Comparison of ENCODE assay signal across 8 mouse cellular contexts in genomic region chr9:49055333-49056205, GRCm38 (mm10). TPM values are rescaled to one million over a fixed set of nuclear protein-coding genes. Genes with fewer than 3 reads are reported as not detected.
DNase-seq lines count a peak whose midpoint lies in the region; ATAC-seq lines count a peak whose summit lies in the region.

TSS of gene Zw10 (plus strand) at chr9:49055613.

- peak within 1 kb of the TSS; percentile 94 for H3K9ac ChIP-seq in heart, embryonic 13.5 days
- peak within 1 kb of the TSS; percentile 86 for H3K9ac ChIP-seq in liver, embryonic 12.5 days
- H3K9ac ChIP-seq in stomach, embryonic 15.5 days, result peak within 1 kb of the TSS; percentile 64; the same call in 1 of the 2 replicates

- H3K27me3 ChIP-seq in heart, embryonic 13.5 days (replicated peaks), result no peaks in the 10 kb centered on the region
- no peaks in the 10 kb centered on the region for H3K27me3 ChIP-seq in liver, embryonic 12.5 days (replicated peaks)
- no peaks in the 10 kb centered on the region for H3K27me3 ChIP-seq in stomach, embryonic 15.5 days (replicated peaks)

- H3K9me3 ChIP-seq in heart, embryonic 13.5 days, result no peaks in the 10 kb centered on the region
- no peaks in the 10 kb centered on the region for H3K9me3 ChIP-seq in liver, embryonic 12.5 days (replicated peaks)
- H3K9me3 ChIP-seq in stomach, embryonic 15.5 days, result no peaks in the 10 kb centered on the region

- H3K27ac ChIP-seq in brown adipose tissue, adult 24 weeks (replicated peaks; ENCODE audit: low read depth, low read length), result peak within 1 kb of the TSS; percentile 29
- peak within 1 kb of the TSS; percentile 73 for H3K27ac ChIP-seq in heart, embryonic 13.5 days (replicated peaks)
- H3K27ac ChIP-seq in liver, embryonic 12.5 days, result peak within 1 kb of the TSS; percentile 76
- H3K27ac ChIP-seq in stomach, embryonic 15.5 days, result peak within 1 kb of the TSS; percentile 63

- peaks cover 27% of the 10 kb centered on the region for H3K36me3 ChIP-seq in heart, embryonic 13.5 days
- H3K36me3 ChIP-seq in liver, embryonic 12.5 days, result peaks cover 26% of the 10 kb centered on the region
- peaks cover 2% of the 10 kb centered on the region; the same call in 1 of the 2 replicates for H3K36me3 ChIP-seq in stomach, embryonic 15.5 days

- DNase-seq in CD4-positive, CD25-positive, alpha-beta regulatory T cell, adult 2 months (ENCODE audit: low read depth, low spot score), result peak; percentile 95
- DNase-seq in fat pad, adult 2 months (ENCODE audit: extremely low read depth, low read depth, low spot score), result peak; percentile 40
- peak; percentile 96 for DNase-seq in kidney, postnatal 10 days
- peak; percentile 85 to 88 for DNase-seq in natural killer cell, adult 2 months (ENCODE audit: low spot score in 2 of 2)

- peak; percentile 92 for ATAC-seq in heart, embryonic 13.5 days (ENCODE audit: extremely low read depth, insufficient number of reproducible peaks, low FRiP score, low TSS enrichment)
- peak; percentile 99 for ATAC-seq in liver, embryonic 12.5 days
- peak; percentile 99 for ATAC-seq in stomach, embryonic 15.5 days (ENCODE audit: insufficient read depth, low FRiP score, low read depth)

- H3K4me3 ChIP-seq in brown adipose tissue, adult 24 weeks (ENCODE audit: insufficient read depth, low read depth, low read length), result peak within 1 kb of the TSS; percentile 76
- H3K4me3 ChIP-seq in heart, embryonic 13.5 days, result peak within 1 kb of the TSS; percentile 93
- peak within 1 kb of the TSS; percentile 91 for H3K4me3 ChIP-seq in liver, embryonic 12.5 days
- H3K4me3 ChIP-seq in stomach, embryonic 15.5 days (replicated peaks), result peak within 1 kb of the TSS; percentile 78

- H3K4me1 ChIP-seq in brown adipose tissue, adult 24 weeks (ENCODE audit: control insufficient read depth, insufficient read depth, insufficient read length, low read length), result no peaks in the 10 kb centered on the region
- peaks cover 29% of the 10 kb centered on the region for H3K4me1 ChIP-seq in heart, embryonic 13.5 days
- peaks cover 20% of the 10 kb centered on the region for H3K4me1 ChIP-seq in liver, embryonic 12.5 days
- peaks cover 3% of the 10 kb centered on the region; the same call in 1 of the 2 replicates for H3K4me1 ChIP-seq in stomach, embryonic 15.5 days

- H3K4me2 ChIP-seq in heart, embryonic 13.5 days, result peak within 1 kb of the TSS; percentile 73
- peak within 1 kb of the TSS; percentile 73 for H3K4me2 ChIP-seq in liver, embryonic 12.5 days
- peak within 1 kb of the TSS; percentile 55 for H3K4me2 ChIP-seq in stomach, embryonic 15.5 days

- under 1% methylated on average over 53 of the region's 53 CpGs for WGBS in heart, embryonic 13.5 days
- WGBS in liver, embryonic 12.5 days (ENCODE audit: insufficient replicate concordance), result under 1% methylated on average over 53 of the region's 53 CpGs
- WGBS in stomach, embryonic 15.5 days, result under 1% methylated on average over 53 of the region's 53 CpGs

RNA-seq across cellular contexts. Expression of gene Zw10, which starts in this region (rescaled TPM):
- polyA plus RNA-seq in brown adipose tissue, adult 24 weeks (2012; ENCODE audit: insufficient read depth, insufficient read length, missing spikeins), result 3.8 and 5.7 TPM in 2 replicates
- 22.6 and 23.5 TPM in 2 replicates for polyA plus RNA-seq in heart, embryonic 13.5 days (2015; fragmentation: Nextera tagmentation; extraction: Ambion mirVana)
- 32.7 and 32.8 TPM in 2 replicates for polyA plus RNA-seq in liver, embryonic 12.5 days (2016; fragmentation: Nextera tagmentation; extraction: Ambion mirVana)
- 33.1 and 33.3 TPM in 2 replicates for polyA plus RNA-seq in stomach, embryonic 15.5 days (2015; fragmentation: Nextera tagmentation; extraction: Ambion mirVana)

Comparison
In these comparisons a context has a peak if more than half of its experiments do, and no peak if none do; other contexts are left out.
1. Peak in every context shown above with its lines: DNase-seq, ATAC-seq, H3K4me3 ChIP-seq and H3K27ac ChIP-seq.
2. DNase-seq: peak in every context shown above with its lines; median percentile 96 in kidney, postnatal 10 days; 95 in CD4-positive, CD25-positive, alpha-beta regulatory T cell, adult 2 months; 86 in natural killer cell, adult 2 months; 40 in fat pad, adult 2 months.